Mouse (Mus musculus): ENCODE results near the gene Zswim8. TPM values are rescaled to one million over a fixed set of nuclear protein-coding genes. Genes with fewer than 3 reads are reported as not detected.
"Not testable (repeated sequence)": the region's sequence is repeated elsewhere in the genome, so short reads cannot be mapped to it uniquely, and the experiment has no call there.

Gene Zswim8
- polyA plus RNA-seq, 1 experiment from 2014 or later, result 21.2 TPM

DNA sequence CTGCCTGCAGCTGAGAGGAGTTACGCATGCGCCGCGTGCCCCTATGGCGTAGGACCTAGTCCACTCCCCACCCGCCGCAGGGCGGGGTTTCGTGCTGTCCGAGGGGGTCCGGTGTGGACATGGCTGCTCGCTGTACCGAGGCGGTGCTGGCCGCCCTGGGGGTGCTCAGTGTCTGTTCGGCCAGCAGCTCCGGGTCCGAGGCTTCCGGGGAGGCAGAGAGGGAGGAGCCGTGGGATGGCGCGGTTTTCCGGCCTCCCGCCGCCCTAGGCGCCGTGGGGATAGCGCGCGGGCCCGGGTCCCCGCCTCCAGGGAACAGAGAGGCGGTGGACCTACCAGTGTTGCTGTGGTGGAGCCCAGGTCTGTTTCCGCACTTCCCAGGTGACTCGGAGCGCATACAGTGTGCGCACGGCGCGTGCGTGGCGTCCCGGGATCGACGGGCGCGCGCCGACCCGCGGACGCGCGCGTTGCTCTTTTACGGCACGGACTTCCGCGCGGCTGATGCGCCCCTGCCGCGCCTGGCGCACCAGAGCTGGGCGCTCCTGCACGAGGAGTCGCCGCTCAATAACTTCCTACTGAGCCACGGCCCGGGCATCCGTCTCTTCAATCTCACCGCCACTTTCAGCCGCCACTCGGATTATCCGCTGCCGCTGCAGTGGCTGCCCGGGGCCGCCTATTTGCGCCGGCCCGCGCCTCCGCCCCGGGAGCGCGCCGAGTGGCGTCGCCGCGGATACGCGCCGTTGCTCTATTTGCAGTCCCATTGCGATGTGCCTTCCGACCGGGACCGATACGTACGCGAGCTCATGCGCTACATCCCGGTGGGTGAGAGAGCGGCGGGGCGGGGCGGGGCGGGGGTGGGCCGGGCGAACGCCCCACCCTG is 12.2 kb upstream of the Zswim8 start, which contains the start of gene Fut11:
Gene Fut11, plus strand, starts transcription at position 85 of the 877 bp plus-strand sequence.
- H3K9ac ChIP-seq, result peak within 1 kb of the TSS; percentile 92
- WGBS, result under 1% methylated on average over 111 of the region's 111 CpGs
- peak within 1 kb of the TSS; percentile 90 for H3K4me3 ChIP-seq (replicated peaks)
- peak; percentile 94 for ATAC-seq
- peak within 1 kb of the TSS; percentile 73 for H3K4me2 ChIP-seq (replicated peaks)
- peak within 1 kb of the TSS; percentile 99 for H3K27ac ChIP-seq
- no peaks in the 10 kb centered on the region for H3K9me3 ChIP-seq
- no peaks in the 10 kb centered on the region for H3K27me3 ChIP-seq (replicated peaks)
- peaks cover 41% of the 10 kb centered on the region for H3K4me1 ChIP-seq (replicated peaks)
- H3K36me3 ChIP-seq, result peaks cover 31% of the 10 kb centered on the region

DNA sequence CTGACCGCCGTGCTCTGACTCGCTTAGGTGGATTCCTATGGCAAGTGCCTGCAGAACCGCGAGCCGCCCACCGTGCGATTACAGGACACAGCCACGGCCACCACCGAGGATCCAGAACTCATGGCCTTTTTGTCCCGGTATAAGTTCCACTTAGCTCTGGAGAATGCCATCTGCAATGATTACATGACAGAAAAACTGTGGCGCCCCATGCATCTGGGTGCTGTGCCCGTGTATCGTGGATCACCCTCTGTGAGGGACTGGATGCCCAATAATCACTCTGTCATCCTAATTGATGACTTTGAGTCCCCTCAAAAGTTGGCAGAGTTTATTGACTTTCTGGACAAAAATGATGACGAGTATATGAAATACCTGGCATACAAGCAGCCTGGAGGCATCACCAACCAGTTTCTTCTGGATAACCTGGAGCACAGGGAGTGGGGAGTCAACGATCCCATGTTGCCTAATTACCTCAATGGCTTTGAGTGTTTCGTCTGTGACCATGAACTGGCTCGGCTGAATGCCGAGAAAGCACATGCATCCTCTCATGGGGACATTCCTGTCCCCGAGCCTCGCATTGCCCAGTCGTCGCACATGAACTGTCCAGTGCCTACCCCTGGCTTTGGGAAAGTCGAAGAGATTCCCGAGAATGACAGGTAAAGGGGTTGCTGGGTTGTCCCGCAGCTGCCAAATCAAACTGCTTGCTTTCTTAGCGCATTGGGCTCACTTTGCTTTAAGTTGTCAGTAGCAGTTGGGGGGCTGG is 11.4 kb upstream of the Zswim8 start:
- WGBS, result 13% methylated on average over 27 of the region's 27 CpGs
- H3K4me2 ChIP-seq (replicated peaks), result peak overlapping the region; percentile 73
- peaks cover 27% of the 10 kb centered on the region for H3K36me3 ChIP-seq
- peak overlapping the region; percentile 92 for H3K9ac ChIP-seq
- peaks cover 43% of the 10 kb centered on the region for H3K4me1 ChIP-seq (replicated peaks)
- no peaks in the 10 kb centered on the region for H3K9me3 ChIP-seq
- no peaks in the 10 kb centered on the region for H3K27me3 ChIP-seq (replicated peaks)
- H3K4me3 ChIP-seq (replicated peaks), result peak overlapping the region; percentile 90
- no peak for ATAC-seq
- H3K27ac ChIP-seq, result peak overlapping the region; percentile 99

DNA sequence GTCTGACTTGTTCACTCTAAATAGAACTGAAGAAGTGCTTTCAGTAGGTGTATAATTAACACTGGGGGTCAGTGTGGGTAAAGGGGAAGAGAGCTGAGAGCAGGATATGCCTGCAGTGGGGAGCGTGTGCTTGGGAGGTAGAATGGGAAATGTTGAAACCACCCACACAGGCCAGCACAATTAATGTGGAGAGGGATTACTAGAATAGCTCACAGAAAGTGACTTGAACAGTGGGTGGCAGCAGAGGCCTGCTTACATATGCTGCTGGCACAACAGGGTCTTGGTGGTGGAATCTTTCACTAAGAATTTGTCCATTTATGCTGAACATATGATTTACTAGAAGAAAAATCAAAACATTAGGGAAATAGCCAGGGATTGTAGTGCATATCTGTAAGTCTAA is 10.4 kb upstream of the Zswim8 start:
- H3K9me3 ChIP-seq, result no peaks in the 10 kb centered on the region
- no peak for ATAC-seq
- peaks cover 18% of the 10 kb centered on the region for H3K36me3 ChIP-seq
- H3K27me3 ChIP-seq (replicated peaks), result no peaks in the 10 kb centered on the region
- 0 out of 2 replicates have a peak overlapping the region, but pooled peaks have one; percentile 90 for H3K4me3 ChIP-seq (replicated peaks)
- H3K4me2 ChIP-seq (replicated peaks), result peak overlapping the region; percentile 73
- no peak overlapping the region for H3K27ac ChIP-seq
- 17% methylated on average over 1 of the region's 1 CpGs for WGBS
- no peak overlapping the region for H3K9ac ChIP-seq
- H3K4me1 ChIP-seq (replicated peaks), result peaks cover 43% of the 10 kb centered on the region

DNA sequence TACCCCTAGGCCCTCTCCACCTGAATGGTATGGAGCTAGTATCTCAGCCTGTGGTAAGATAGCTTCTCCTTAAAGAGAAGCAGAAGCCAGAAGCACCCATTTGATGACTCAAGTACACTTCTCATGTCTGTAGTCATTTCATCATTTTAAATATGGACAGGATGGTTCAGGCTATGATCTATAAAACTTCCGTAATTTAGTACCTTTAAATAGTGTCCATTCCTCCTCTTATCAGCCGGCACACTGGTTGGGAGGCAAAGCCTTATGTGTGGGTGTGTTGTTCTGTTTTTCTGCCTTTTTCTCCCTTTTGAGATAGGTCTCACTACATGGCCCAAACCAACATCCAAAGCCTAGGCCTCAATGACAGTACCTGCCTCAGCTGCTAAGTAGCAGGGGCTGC is 8.8 kb upstream of the Zswim8 start:
- H3K9ac ChIP-seq, result no peak overlapping the region
- H3K9me3 ChIP-seq, result no peaks in the 10 kb centered on the region
- no peaks in the 10 kb centered on the region for H3K27me3 ChIP-seq (replicated peaks)
- H3K4me2 ChIP-seq (replicated peaks), result no peak overlapping the region
- 91% methylated on average over 2 of the region's 2 CpGs for WGBS
- H3K4me3 ChIP-seq (replicated peaks), result no peak overlapping the region
- H3K36me3 ChIP-seq, result peaks cover 8% of the 10 kb centered on the region
- ATAC-seq, result no peak
- no peak overlapping the region for H3K27ac ChIP-seq
- H3K4me1 ChIP-seq (replicated peaks), result peaks cover 43% of the 10 kb centered on the region

DNA sequence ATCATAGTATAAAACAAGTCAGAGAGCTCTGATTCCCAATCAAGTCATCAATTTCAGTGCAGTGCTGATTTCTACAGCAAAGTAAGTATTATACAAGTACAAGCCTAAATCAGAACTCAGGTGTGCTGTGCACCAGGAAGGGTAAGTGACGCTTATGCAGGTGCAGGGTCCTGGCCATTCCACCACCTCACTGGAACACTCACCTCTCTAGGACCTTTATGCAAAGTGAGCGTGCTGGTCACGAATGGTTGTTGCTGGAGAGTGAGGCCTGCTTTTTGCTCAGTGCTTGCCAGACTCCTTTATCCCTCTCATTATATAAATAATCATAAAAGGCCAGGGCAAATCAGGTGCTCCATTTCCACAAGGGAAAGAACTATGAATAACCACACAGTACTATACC is 7.0 kb upstream of the Zswim8 start:
- ATAC-seq, result no peak
- WGBS, result 66% methylated on average over 3 of the region's 3 CpGs
- H3K9ac ChIP-seq, result no peak overlapping the region
- no peaks in the 10 kb centered on the region for H3K27me3 ChIP-seq (replicated peaks)
- H3K36me3 ChIP-seq, result 0 out of 2 replicates have a peak, but pooled peaks cover 2% of the 10 kb centered on the region
- no peaks in the 10 kb centered on the region for H3K9me3 ChIP-seq
- H3K4me1 ChIP-seq (replicated peaks), result peaks cover 33% of the 10 kb centered on the region
- H3K4me2 ChIP-seq (replicated peaks), result no peak overlapping the region
- no peak overlapping the region for H3K27ac ChIP-seq
- no peak overlapping the region for H3K4me3 ChIP-seq (replicated peaks)

DNA sequence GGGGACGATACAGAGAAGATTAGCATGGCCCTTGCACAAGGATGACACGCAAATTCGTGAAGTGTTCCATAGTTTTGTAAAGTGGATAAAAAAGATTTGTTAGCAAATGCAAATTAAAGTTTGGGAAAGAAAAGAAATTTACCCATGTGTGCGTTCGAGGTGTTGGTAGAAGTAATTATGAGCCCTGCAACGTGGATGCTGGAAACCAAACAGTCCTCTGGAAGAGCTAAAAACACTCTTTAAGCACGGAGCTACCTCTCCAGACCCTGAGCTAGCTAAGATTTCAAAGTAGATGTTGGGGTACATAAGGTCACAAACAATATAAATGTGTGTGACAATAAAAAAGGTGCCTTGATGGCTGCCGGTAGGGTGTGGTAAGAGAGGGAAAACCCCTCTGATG is 5.8 kb upstream of the Zswim8 start:
- 73% methylated on average over 8 of the region's 8 CpGs for WGBS
- Histone ChIP-seq H3K4me3 (replicated peaks) (peak overlapping the region; percentile 63), H3K36me3 (0 out of 2 replicates have a peak, but pooled peaks cover 2% of the 10 kb centered on the region), H3K27ac (no peak overlapping the region), H3K4me1 (replicated peaks) (peaks cover 23% of the 10 kb centered on the region), H3K9me3 (no peaks in the 10 kb centered on the region), H3K4me2 (replicated peaks) (peak overlapping the region; percentile 59), H3K9ac (peak overlapping the region; percentile 85; the same call in 1 of the 2 replicates), H3K27me3 (replicated peaks) (no peaks in the 10 kb centered on the region)
- ATAC-seq, result no peak

DNA sequence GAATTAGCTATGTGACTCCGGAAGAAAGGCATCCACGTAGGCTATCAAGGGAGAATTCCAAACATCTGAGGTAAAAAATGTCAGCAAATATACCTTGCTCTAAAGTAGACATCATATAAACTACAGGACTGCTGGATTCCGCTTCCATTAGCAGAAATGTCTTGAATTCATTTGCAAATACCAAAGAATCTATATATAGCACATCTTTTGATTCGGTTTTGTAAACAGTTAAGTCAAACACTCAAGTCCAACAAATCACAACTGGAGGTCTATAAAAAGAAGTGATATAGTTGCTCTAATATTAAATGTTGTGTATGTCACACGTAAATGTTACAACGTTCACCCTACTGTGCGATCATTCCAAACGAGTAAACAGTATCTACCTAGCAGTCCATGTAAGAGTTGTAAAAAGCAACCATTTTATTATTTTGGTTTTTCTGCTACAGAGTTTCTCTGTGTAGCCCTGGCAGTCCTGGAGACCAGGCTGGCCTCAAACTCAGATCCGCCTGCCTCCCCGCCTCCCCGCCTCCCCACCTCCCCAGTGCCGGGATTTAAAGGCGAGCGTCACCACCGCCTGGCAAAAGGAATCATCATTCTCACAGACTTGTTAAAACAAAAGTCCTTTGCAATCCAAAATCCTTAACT is 5.1 kb upstream of the Zswim8 start:
- WGBS, result 4% methylated on average over 15 of the region's 15 CpGs
- Histone ChIP-seq H3K4me1 (replicated peaks) (peaks cover 18% of the 10 kb centered on the region), H3K27ac (peak overlapping the region; percentile 92), H3K9me3 (no peaks in the 10 kb centered on the region), H3K4me3 (replicated peaks) (peak overlapping the region; percentile 63), H3K27me3 (replicated peaks) (no peaks in the 10 kb centered on the region), H3K9ac (peak overlapping the region; percentile 85), H3K4me2 (replicated peaks) (peak overlapping the region; percentile 59), H3K36me3 (0 out of 2 replicates have a peak, but pooled peaks cover 2% of the 10 kb centered on the region)
- peak; percentile 51 for ATAC-seq

DNA sequence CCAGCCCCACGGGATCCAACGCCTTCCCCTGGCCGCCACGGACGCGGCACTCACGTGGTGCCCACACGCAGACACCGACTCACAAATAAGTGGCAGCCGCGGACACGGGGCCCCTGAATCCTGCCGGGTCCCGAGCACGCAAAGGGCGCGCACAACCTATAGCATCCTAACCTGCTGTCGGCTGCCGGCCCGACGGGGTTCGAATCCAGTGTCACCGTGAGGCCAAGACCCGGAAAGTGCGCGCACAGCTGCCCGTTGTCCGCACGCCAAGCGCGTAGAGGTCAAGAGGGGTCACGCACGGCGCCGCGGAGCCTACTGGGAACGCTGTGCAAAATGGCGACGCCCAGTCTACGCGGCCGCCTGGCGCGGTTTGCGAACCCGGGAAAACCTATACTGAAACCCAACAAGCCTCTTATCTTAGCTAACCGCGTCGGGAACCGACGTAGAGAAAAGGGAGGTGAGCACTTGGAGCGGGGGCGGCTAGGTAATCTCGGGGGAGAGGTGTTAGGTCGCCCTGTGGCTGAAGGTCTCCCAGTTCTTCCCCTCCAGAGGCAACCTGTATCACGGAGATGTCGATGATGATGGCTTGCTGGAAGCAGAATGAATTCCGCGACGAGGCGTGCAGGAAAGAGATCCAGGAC is 4.5 kb upstream of the Zswim8 start, which contains the start of gene Chchd1:
Gene Chchd1, plus strand, starts transcription at position 266 of the 641 bp plus-strand sequence.
- Histone ChIP-seq H3K27ac (peak within 1 kb of the TSS; percentile 92), H3K27me3 (replicated peaks) (no peaks in the 10 kb centered on the region), H3K4me3 (replicated peaks) (peak within 1 kb of the TSS; percentile 63), H3K9me3 (no peaks in the 10 kb centered on the region), H3K36me3 (0 out of 2 replicates have a peak, but pooled peaks cover 2% of the 10 kb centered on the region), H3K4me2 (replicated peaks) (peak within 1 kb of the TSS; percentile 59), H3K9ac (peak within 1 kb of the TSS; percentile 85), H3K4me1 (replicated peaks) (peaks cover 15% of the 10 kb centered on the region)
- peak; percentile 83 for ATAC-seq
- WGBS, result under 1% methylated on average over 61 of the region's 61 CpGs

DNA sequence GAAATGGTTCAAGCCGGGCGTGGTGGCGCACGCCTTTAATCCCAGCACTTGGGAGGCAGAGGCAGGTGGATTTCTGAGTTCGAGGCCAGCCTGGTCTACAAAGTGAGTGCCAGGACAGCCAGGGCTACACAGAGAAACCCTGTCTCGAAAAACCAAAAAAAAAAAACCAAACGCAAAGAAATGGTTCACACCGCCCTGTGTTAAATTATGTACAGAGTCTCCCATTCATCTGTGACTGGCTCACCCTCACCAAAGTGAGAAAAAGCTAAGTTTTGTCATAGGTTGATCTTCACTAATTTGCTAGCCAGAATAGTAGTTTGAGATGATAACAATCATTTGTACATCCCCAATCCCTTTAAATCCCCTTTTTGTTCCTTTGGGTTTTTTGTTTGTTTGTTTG is 3.9 kb upstream of the Zswim8 start:
- not testable (repeated sequence) for ATAC-seq; H3K9me3 ChIP-seq; H3K27me3 ChIP-seq (replicated peaks); H3K4me1 ChIP-seq (replicated peaks); H3K36me3 ChIP-seq
- peak overlapping the region; percentile 85 for H3K9ac ChIP-seq
- peak overlapping the region; percentile 63 for H3K4me3 ChIP-seq (replicated peaks)
- WGBS, result 8% methylated on average over 8 of the region's 8 CpGs
- peak overlapping the region; percentile 59 for H3K4me2 ChIP-seq (replicated peaks)
- peak overlapping the region; percentile 92 for H3K27ac ChIP-seq

DNA sequence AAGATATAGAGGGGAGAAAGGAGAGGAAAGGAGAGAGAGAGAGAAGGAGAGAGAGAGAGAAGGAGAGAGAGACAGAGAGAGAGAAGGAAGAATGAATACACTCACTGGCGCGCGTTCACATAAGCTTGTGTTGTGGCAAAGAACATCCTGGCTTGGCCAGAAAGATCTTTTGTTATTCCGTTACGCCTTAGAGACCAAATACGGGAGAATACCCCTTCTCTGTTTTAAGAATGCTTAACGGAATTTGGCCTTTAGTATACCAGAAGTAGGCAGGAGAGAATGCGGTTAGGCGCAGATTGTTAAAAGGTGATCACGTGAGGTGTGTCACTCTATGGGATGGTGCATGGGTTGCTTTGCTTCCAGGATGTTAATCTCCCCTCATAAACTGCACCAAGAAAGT is 887 bp downstream of the Zswim8 start:
- H3K27me3 ChIP-seq (replicated peaks), result no peaks in the 10 kb centered on the region
- no peaks in the 10 kb centered on the region for H3K9me3 ChIP-seq
- H3K27ac ChIP-seq, result no peak overlapping the region
- peak overlapping the region; percentile 84 for H3K9ac ChIP-seq
- WGBS, result 6% methylated on average over 10 of the region's 10 CpGs
- H3K4me3 ChIP-seq (replicated peaks), result peak overlapping the region; percentile 82
- H3K4me2 ChIP-seq (replicated peaks), result peak overlapping the region; percentile 56
- H3K4me1 ChIP-seq (replicated peaks), result peaks cover 6% of the 10 kb centered on the region
- ATAC-seq, result no peak
- H3K36me3 ChIP-seq, result peaks cover 9% of the 10 kb centered on the region

DNA sequence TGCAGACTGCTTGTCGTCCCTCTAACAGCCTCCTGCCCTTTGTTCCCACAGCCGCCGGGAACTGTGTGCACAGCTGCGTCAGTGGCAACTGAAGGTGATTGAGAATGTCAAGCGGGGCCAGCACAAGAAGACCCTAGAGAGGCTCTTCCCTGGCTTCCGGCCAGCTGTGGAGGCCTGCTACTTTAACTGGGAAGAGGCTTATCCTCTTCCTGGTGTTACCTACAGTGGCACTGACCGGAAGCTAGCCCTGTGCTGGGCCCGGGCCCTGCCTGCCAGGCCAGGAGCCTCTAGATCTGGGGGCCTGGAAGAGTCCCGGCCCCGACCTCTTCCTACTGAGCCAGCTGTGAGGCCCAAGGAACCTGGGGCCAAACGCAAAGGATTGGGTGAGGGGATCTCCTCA is 6.5 kb downstream of the Zswim8 start:
- peak overlapping the region; percentile 29; the same call in 1 of the 2 replicates for H3K9ac ChIP-seq
- ATAC-seq, result peak; percentile 87
- peak overlapping the region; percentile 66; the same call in 1 of the 2 replicates for H3K27ac ChIP-seq

More for the DNA sequence above, 6.5 kb downstream of the Zswim8 start:
- Histone ChIP-seq H3K4me2 (replicated peaks) (no peak overlapping the region; the same call in 1 of the 2 replicates), H3K4me1 (replicated peaks) (peaks cover 9% of the 10 kb centered on the region), H3K27me3 (replicated peaks) (no peaks in the 10 kb centered on the region), H3K9me3 (no peaks in the 10 kb centered on the region), H3K4me3 (replicated peaks) (no peak overlapping the region), H3K36me3 (peaks cover 47% of the 10 kb centered on the region)
- WGBS, result 52% methylated on average over 11 of the region's 11 CpGs
